Mouse (Mus musculus): ENCODE measurements at regions not wholly inside any gene's neighbourhood (a gene's known extent, or its start where the extent isn't known, plus 50 kb on each side); places are given as distances from the start of the nearest gene placed in this dataset.

GRCm38 (mm10) chr1:185923723-185924122 is 193.4 kb downstream of the Lyplal1 start:
- TF ChIP-seq EP300 (IDR thresholded peaks at IDR 0.05; ENCODE audit: low read depth) (no peak), CTCF (IDR thresholded peaks at IDR 0.05; ENCODE audit: low read depth) (no peak)
- H3K4me3 ChIP-seq (ENCODE audit: low read depth, low read length) = no peak overlapping the region
- no peaks in the 10 kb centered on the region for H3K27me3 ChIP-seq (ENCODE audit: control insufficient read depth, insufficient read depth, low read length)
- DNase-seq (ENCODE audit: low spot score) = no peak
- no peaks in the 10 kb centered on the region for H3K4me1 ChIP-seq (ENCODE audit: control insufficient read depth, insufficient read depth)
- no peak for ATAC-seq (ENCODE audit: insufficient read depth, low read depth)
- no peaks in the 10 kb centered on the region for H3K36me3 ChIP-seq (replicated peaks; ENCODE audit: control insufficient read depth, insufficient read depth, low read length)
- WGBS = 72% methylated on average over 2 of the region's 2 CpGs
- H3K9ac ChIP-seq (replicated peaks; ENCODE audit: low read depth, low read length) = no peak overlapping the region
- H3K4me2 ChIP-seq (ENCODE audit: low read depth, low read length) = no peak overlapping the region
- H3K9me3 ChIP-seq (replicated peaks; ENCODE audit: control insufficient read depth, low read length) = no peaks in the 10 kb centered on the region
- H3K27ac ChIP-seq (ENCODE audit: low read depth) = no peak overlapping the region

- Histone ChIP-seq H3K4me1 (ENCODE audit: control insufficient read depth, insufficient read depth) (no peaks in the 10 kb centered on the region), H3K9me3 (replicated peaks; ENCODE audit: control insufficient read depth, low read length) (no peaks in the 10 kb centered on the region), H3K4me3 (ENCODE audit: low read depth, low read length) (no peak overlapping the region), H3K36me3 (replicated peaks; ENCODE audit: control insufficient read depth, insufficient read depth, low read length) (no peaks in the 10 kb centered on the region), H3K27me3 (ENCODE audit: control insufficient read depth, insufficient read depth, low read length) (no peaks in the 10 kb centered on the region), H3K4me2 (ENCODE audit: low read depth, low read length) (no peak overlapping the region), H3K27ac (ENCODE audit: low read depth) (no peak overlapping the region), H3K9ac (replicated peaks; ENCODE audit: low read depth, low read length) (no peak overlapping the region)
- TF ChIP-seq EP300 (IDR thresholded peaks at IDR 0.05; ENCODE audit: low read depth) (no peak), CTCF (IDR thresholded peaks at IDR 0.05; ENCODE audit: low read depth) (no peak)
- ATAC-seq (ENCODE audit: insufficient read depth, low read depth) (no peak), DNase-seq (ENCODE audit: low spot score) (no peak)
- 48% methylated on average over 2 of the region's 2 CpGs for WGBS
Observed at GRCm38 (mm10) chr1:185929000-185929399, 188.1 kb downstream of the Lyplal1 start.

- Histone ChIP-seq H3K9ac (replicated peaks; ENCODE audit: low read depth, low read length) (no peak overlapping the region), H3K27ac (ENCODE audit: low read depth) (no peak overlapping the region), H3K4me1 (ENCODE audit: control insufficient read depth, insufficient read depth) (no peaks in the 10 kb centered on the region), H3K27me3 (ENCODE audit: control insufficient read depth, insufficient read depth, low read length) (no peaks in the 10 kb centered on the region), H3K36me3 (replicated peaks; ENCODE audit: control insufficient read depth, insufficient read depth, low read length) (no peaks in the 10 kb centered on the region), H3K4me2 (ENCODE audit: low read depth, low read length) (no peak overlapping the region), H3K4me3 (ENCODE audit: low read depth, low read length) (no peak overlapping the region), H3K9me3 (replicated peaks; ENCODE audit: control insufficient read depth, low read length) (no peaks in the 10 kb centered on the region)
- no peak for TF ChIP-seq EP300 (IDR thresholded peaks at IDR 0.05; ENCODE audit: low read depth)
- TF ChIP-seq CTCF (IDR thresholded peaks at IDR 0.05; ENCODE audit: low read depth) = no peak
- ATAC-seq (ENCODE audit: insufficient read depth, low read depth) (no peak), DNase-seq (ENCODE audit: low spot score) (no peak)
- 65% methylated on average over 5 of the region's 5 CpGs for WGBS
Observed at GRCm38 (mm10) chr1:185929761-185930160, 187.3 kb downstream of the Lyplal1 start.

- 86% methylated on average over 3 of the region's 3 CpGs for WGBS
- no peak overlapping the region for H3K9ac ChIP-seq (replicated peaks; ENCODE audit: low read depth, low read length)
- H3K4me2 ChIP-seq (ENCODE audit: low read depth, low read length) = no peak overlapping the region
- no peak for TF ChIP-seq EP300 (IDR thresholded peaks at IDR 0.05; ENCODE audit: low read depth)
- no peak for TF ChIP-seq CTCF (IDR thresholded peaks at IDR 0.05; ENCODE audit: low read depth)
- H3K4me1 ChIP-seq (ENCODE audit: control insufficient read depth, insufficient read depth) = no peaks in the 10 kb centered on the region
- DNase-seq (ENCODE audit: low spot score) (no peak), ATAC-seq (ENCODE audit: insufficient read depth, low read depth) (no peak)
- no peak overlapping the region for H3K27ac ChIP-seq (ENCODE audit: low read depth)
- H3K27me3 ChIP-seq (ENCODE audit: control insufficient read depth, insufficient read depth, low read length) = no peaks in the 10 kb centered on the region
- H3K4me3 ChIP-seq (ENCODE audit: low read depth, low read length) = no peak overlapping the region
- no peaks in the 10 kb centered on the region for H3K36me3 ChIP-seq (replicated peaks; ENCODE audit: control insufficient read depth, insufficient read depth, low read length)
- no peaks in the 10 kb centered on the region for H3K9me3 ChIP-seq (replicated peaks; ENCODE audit: control insufficient read depth, low read length)
Observed at GRCm38 (mm10) chr1:185933623-185934022, 183.5 kb downstream of the Lyplal1 start.

- H3K4me2 ChIP-seq (ENCODE audit: low read depth, low read length) = no peak overlapping the region
- TF ChIP-seq CTCF (IDR thresholded peaks at IDR 0.05; ENCODE audit: low read depth) = no peak
- TF ChIP-seq EP300 (IDR thresholded peaks at IDR 0.05; ENCODE audit: low read depth) = no peak
- no peak overlapping the region for H3K4me3 ChIP-seq (ENCODE audit: low read depth, low read length)
- no peaks in the 10 kb centered on the region for H3K9me3 ChIP-seq (replicated peaks; ENCODE audit: control insufficient read depth, low read length)
- no peak for ATAC-seq (ENCODE audit: insufficient read depth, low read depth)
- H3K36me3 ChIP-seq (replicated peaks; ENCODE audit: control insufficient read depth, insufficient read depth, low read length) = no peaks in the 10 kb centered on the region
- H3K27me3 ChIP-seq (ENCODE audit: control insufficient read depth, insufficient read depth, low read length) = no peaks in the 10 kb centered on the region
- no peak for DNase-seq (ENCODE audit: low spot score)
- no peak overlapping the region for H3K27ac ChIP-seq (ENCODE audit: low read depth)
- H3K4me1 ChIP-seq (ENCODE audit: control insufficient read depth, insufficient read depth) = no peaks in the 10 kb centered on the region
- no peak overlapping the region for H3K9ac ChIP-seq (replicated peaks; ENCODE audit: low read depth, low read length)
Observed at GRCm38 (mm10) chr1:185937026-185937425, 180.1 kb downstream of the Lyplal1 start.

- H3K9ac ChIP-seq (replicated peaks; ENCODE audit: low read depth, low read length) = no peak overlapping the region
- no peaks in the 10 kb centered on the region for H3K36me3 ChIP-seq (replicated peaks; ENCODE audit: control insufficient read depth, insufficient read depth, low read length)
- H3K4me3 ChIP-seq (ENCODE audit: low read depth, low read length) = no peak overlapping the region
- no peaks in the 10 kb centered on the region for H3K9me3 ChIP-seq (replicated peaks; ENCODE audit: control insufficient read depth, low read length)
- no peaks in the 10 kb centered on the region for H3K4me1 ChIP-seq (ENCODE audit: control insufficient read depth, insufficient read depth)
- ATAC-seq (ENCODE audit: insufficient read depth, low read depth) (no peak), DNase-seq (ENCODE audit: low spot score) (no peak)
- H3K27ac ChIP-seq (ENCODE audit: low read depth) = no peak overlapping the region
- TF ChIP-seq EP300 (IDR thresholded peaks at IDR 0.05; ENCODE audit: low read depth) (no peak), CTCF (IDR thresholded peaks at IDR 0.05; ENCODE audit: low read depth) (no peak)
- no peak overlapping the region for H3K4me2 ChIP-seq (ENCODE audit: low read depth, low read length)
- no peaks in the 10 kb centered on the region for H3K27me3 ChIP-seq (ENCODE audit: control insufficient read depth, insufficient read depth, low read length)
- WGBS = 33% methylated on average over 3 of the region's 3 CpGs
Observed at GRCm38 (mm10) chr1:185939914-185940313, 177.2 kb downstream of the Lyplal1 start.
